10 mouse cellular contexts compared by ENCODE assay signal in the genomic region with DNA sequence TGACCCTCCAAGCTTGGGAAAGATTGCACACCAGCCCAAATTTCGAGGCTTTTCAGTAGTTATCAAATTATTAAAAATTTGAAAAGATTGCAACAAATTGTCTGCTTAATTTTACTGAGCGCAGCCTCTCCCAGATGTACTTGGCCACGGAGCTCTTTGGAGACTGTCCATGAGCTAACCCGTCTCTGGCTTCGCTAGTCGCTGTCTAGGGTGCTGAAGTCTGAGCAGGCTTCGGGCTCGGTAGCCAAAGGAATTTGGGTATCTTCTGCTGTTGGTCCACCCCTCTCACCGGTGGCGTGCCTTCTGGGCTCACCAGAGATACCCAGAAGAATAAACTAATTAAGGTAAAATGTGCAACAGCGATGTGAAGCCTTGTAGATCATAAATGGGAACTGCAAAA.
A peak's percentile ranks its signal among the peaks of the same experiment; 100 is the strongest.
DNase-seq lines count a peak whose midpoint lies in the region; ATAC-seq and TF ChIP-seq lines count a peak whose summit lies in the region.
"Had no signal": no experiment of that assay in that cellular context is flagged by ENCODE, and none has a peak within 500 bp of the region (broad histone marks: within the 10 kb centered on the region; RNA-seq: fewer than 3 reads in every experiment).

No protein-coding gene starts in this region.

- H3K27me3 ChIP-seq in heart, postnatal 0 days (ENCODE audit: control insufficient read depth, insufficient read depth, low read length), result 0 out of 2 replicates have a peak, but pooled peaks cover 5% of the 10 kb centered on the region
- no peaks in the 10 kb centered on the region for H3K27me3 ChIP-seq in liver, adult 2 months (ENCODE audit: control insufficient read depth, insufficient read depth, low read length)
- H3K27me3 ChIP-seq: embryonic facial prominence, embryonic 13.5 days had no signal

- DNase-seq in thymus, postnatal 0 days (ENCODE audit: low spot score), result peak; percentile 39
- no peak for DNase-seq in thymus, adult 18-20 months
- peak; percentile 86 to 87 for DNase-seq in adrenal gland, postnatal 36 days
- peak; percentile 59 for DNase-seq in heart, postnatal 0 days (ENCODE audit: low spot score)
- DNase-seq in liver, adult 2 months (ENCODE audit: extremely low read depth, low read depth, low spot score), result peak; percentile 24
- peak; percentile 59 for DNase-seq in testis, postnatal 14 days (ENCODE audit: low spot score)
- no peak for DNase-seq in frontal cortex, postnatal 14 days (ENCODE audit: low spot score in 2 of 2)

- no peak for TF ChIP-seq CTCF in heart, postnatal 0 days (IDR thresholded peaks at IDR 0.05; ENCODE audit: low read depth)
- no peak for TF ChIP-seq CTCF in liver, adult 2 months (IDR thresholded peaks at IDR 0.05; ENCODE audit: low read depth, low read length)

- H3K4me1 ChIP-seq in heart, postnatal 0 days (ENCODE audit: control insufficient read depth, insufficient read depth), result no peaks in the 10 kb centered on the region
- no peaks in the 10 kb centered on the region for H3K4me1 ChIP-seq in liver, adult 2 months (ENCODE audit: control insufficient read depth, insufficient read depth, low read length)
- H3K4me1 ChIP-seq: embryonic facial prominence, embryonic 13.5 days had no signal

- H3K27ac ChIP-seq in heart, postnatal 0 days (ENCODE audit: low read depth), result no peak overlapping the region
- no peak overlapping the region for H3K27ac ChIP-seq in liver, adult 2 months (replicated peaks; ENCODE audit: insufficient read depth, low read depth, low read length)
- H3K27ac ChIP-seq: embryonic facial prominence, embryonic 13.5 days; liver, embryonic 14.5 days had no signal

- no peaks in the 10 kb centered on the region for H3K36me3 ChIP-seq in heart, postnatal 0 days (replicated peaks; ENCODE audit: control insufficient read depth, insufficient read depth, low read length)
- H3K36me3 ChIP-seq in liver, adult 2 months (ENCODE audit: control insufficient read depth, insufficient read depth, low read length), result no peaks in the 10 kb centered on the region
- H3K36me3 ChIP-seq: embryonic facial prominence, embryonic 13.5 days had no signal

- H3K4me2 ChIP-seq in heart, postnatal 0 days (ENCODE audit: low read depth, low read length), result no peak overlapping the region
- H3K4me2 ChIP-seq: embryonic facial prominence, embryonic 13.5 days had no signal

- TF ChIP-seq EP300 in heart, postnatal 0 days (IDR thresholded peaks at IDR 0.05; ENCODE audit: low read depth), result no peak

- H3K4me3 ChIP-seq in heart, postnatal 0 days (ENCODE audit: low read depth, low read length), result no peak overlapping the region
- no peak overlapping the region for H3K4me3 ChIP-seq in liver, adult 2 months (ENCODE audit: insufficient read depth, low read depth, low read length)
- H3K4me3 ChIP-seq: embryonic facial prominence, embryonic 13.5 days had no signal

- H3K9ac ChIP-seq in heart, postnatal 0 days (replicated peaks; ENCODE audit: low read depth, low read length), result no peak overlapping the region
- H3K9ac ChIP-seq in liver, adult 2 months (ENCODE audit: low read depth, low read length), result no peak overlapping the region
- H3K9ac ChIP-seq: embryonic facial prominence, embryonic 13.5 days; liver, embryonic 14.5 days had no signal

- no peaks in the 10 kb centered on the region for H3K9me3 ChIP-seq in heart, postnatal 0 days (replicated peaks; ENCODE audit: control insufficient read depth, low read length)
- H3K9me3 ChIP-seq: embryonic facial prominence, embryonic 13.5 days had no signal

- no peaks in the 10 kb centered on the region for H3K79me2 ChIP-seq in liver, adult 2 months (ENCODE audit: control insufficient read depth, insufficient read depth, low read length)

- ATAC-seq in heart, postnatal 0 days (ENCODE audit: insufficient read depth, low read depth), result peak; percentile 57
- no peak for ATAC-seq in CD4-positive, CD25-positive, alpha-beta regulatory T cell, adult 4 months

- TF ChIP-seq POLR2A in liver, adult 2 months (IDR thresholded peaks at IDR 0.05; ENCODE audit: extremely low read depth, insufficient read depth, low read length), result no peak

- WGBS in heart, postnatal 0 days, result 5% methylated on average over 11 of the region's 11 CpGs
- WGBS in liver, adult 2 months, result 5% methylated on average over 11 of the region's 11 CpGs

Comparison
In these comparisons a context has a peak if more than half of its experiments do, and no peak if none do; other contexts are left out.
1. DNase-seq: peak in thymus, postnatal 0 days (single experiment), adrenal gland, postnatal 36 days (2 of 2), heart, postnatal 0 days (single experiment), liver, adult 2 months (single experiment) and testis, postnatal 14 days (single experiment); none in thymus, adult 18-20 months (0 of 2) and frontal cortex, postnatal 14 days (0 of 2).